Mouse (Mus musculus) ES-E14 (cell line): ENCODE measurements around the gene Tnnt3. TPM values are rescaled to one million over a fixed set of nuclear protein-coding genes. Genes with fewer than 3 reads are reported as not detected.

Source experiments
- DNase-seq: peaks from one replicate; pipeline ENCODE4 v3.0.0-alpha.2; 2013; ENCODE audit warnings: low read depth, low spot score
- H3K27ac ChIP-seq: 2 replicates; pipeline ENCODE4 v1.5.1; 2012; ENCODE audit warnings: low read depth, mild to moderate bottlenecking, low read length, moderate library complexity, mixed read lengths; ENCODE audit not compliant: poor library complexity, insufficient read depth, severe bottlenecking
- H3K36me3 ChIP-seq: 2 replicates; pipeline ENCODE4 v1.6.1; 2012; ENCODE audit warnings: mild to moderate bottlenecking, low read length, moderate library complexity, mixed read lengths; ENCODE audit not compliant: control insufficient read depth, poor library complexity, insufficient read depth, severe bottlenecking
- H3K4me1 ChIP-seq, 2 experiments: fragments of 150-350 bp in 1 of 2; sonication (generic) in 1 of 2; 2 replicates each; pipeline ENCODE4 v1.6.1; 2012; ENCODE audit warnings: low read length in 2 of 2, mild to moderate bottlenecking in 1 of 2, mixed read lengths in 1 of 2; ENCODE audit not compliant: control insufficient read depth in 2 of 2, insufficient read depth in 2 of 2, poor library complexity in 1 of 2
- H3K4me3 ChIP-seq, 2 experiments: fragments of 150-350 bp in 1 of 2; sonication (generic) in 1 of 2; 2 replicates each; pipeline ENCODE4 v1.5.1; 2012; ENCODE audit warnings: low read length in 2 of 2, low read depth in 1 of 2, mild to moderate bottlenecking in 1 of 2, mixed read lengths in 1 of 2; ENCODE audit not compliant: insufficient read depth in 1 of 2, poor library complexity in 1 of 2, severe bottlenecking in 1 of 2
- H3K9ac ChIP-seq: 2 replicates; pipeline ENCODE4 v1.6.1; 2012; ENCODE audit warnings: low read depth, mild to moderate bottlenecking, low read length, mixed read lengths; ENCODE audit not compliant: poor library complexity, insufficient read depth, severe bottlenecking
- H3K9me3 ChIP-seq: fragments of 150-350 bp; sonication (generic); 2 replicates; pipeline ENCODE4 v1.6.1; 2012; ENCODE audit warnings: low read depth, mild to moderate bottlenecking, low read length; ENCODE audit not compliant: control insufficient read depth, insufficient read depth
- CHD2 ChIP-seq: IDR thresholded peaks from 2 replicates; pipeline ENCODE4 v1.6.1; 2014; ENCODE audit warnings: mild to moderate bottlenecking, low read depth, low read length, inconsistent platforms
- HCFC1 ChIP-seq: IDR thresholded peaks from 2 replicates; pipeline ENCODE4 v1.6.1; 2012; ENCODE audit warnings: low read length, inconsistent platforms, borderline replicate concordance; ENCODE audit not compliant: insufficient read depth
- MAFK ChIP-seq: IDR thresholded peaks from 2 replicates; pipeline ENCODE4 v1.6.1; 2014; ENCODE audit warnings: mild to moderate bottlenecking, low read depth, low read length, inconsistent platforms; ENCODE audit not compliant: insufficient read depth
- ZC3H11A ChIP-seq: IDR thresholded peaks from 2 replicates; pipeline ENCODE4 v1.6.1; 2012; ENCODE audit warnings: low read depth, mild to moderate bottlenecking, inconsistent platforms, low read length, borderline replicate concordance
- ZNF384 ChIP-seq: IDR thresholded peaks from 2 replicates; pipeline ENCODE4 v1.6.1; 2012; ENCODE audit warnings: low read depth, low read length, inconsistent platforms
- in situ Hi-C, 2 experiments: fragments of 600-800 bp; cut with MboI; formaldehyde crosslinking; loops; one replicate each; pipeline ENCODE4 v1.15.1; 2025; ENCODE audit warnings: low sequenced_read_pairs in 2 of 2, inconsistent platforms in 1 of 2; ENCODE audit not compliant: unreplicated experiment in 2 of 2
- total RNA-seq: library from RNA; depleted of rRNA; stranded (reverse); fragments of 300-350 nt; gene quantifications from 2 replicates; pipeline ENCODE4 v1.2.3, GENCODE M21; 2012

The Tnnt3 gene
- total RNA-seq, 1 experiment: 6.4 TPM

DNA sequence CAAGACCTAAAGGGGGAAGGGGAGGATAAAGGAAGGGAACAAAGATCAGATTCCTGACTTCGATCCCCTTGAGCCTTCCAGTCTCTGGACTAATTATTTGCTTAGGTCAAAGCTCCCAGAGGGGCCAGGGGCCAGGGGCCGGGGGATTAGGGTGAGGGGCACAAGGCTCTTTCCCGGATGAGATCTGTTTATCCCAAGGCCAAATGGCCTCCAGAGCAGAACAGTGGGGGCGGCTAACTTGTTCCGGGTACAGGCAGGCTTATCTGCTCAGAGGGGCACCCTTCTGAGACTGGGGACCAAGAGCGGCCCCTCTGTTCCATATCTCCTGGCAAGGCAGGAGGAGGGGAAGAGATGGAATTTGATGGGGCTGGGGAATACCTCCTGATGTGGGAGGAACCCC lies 59.1 kb downstream of the Tnnt3 start:
- H3K4me3 ChIP-seq: no peak overlapping the region

GRCm38 (mm10) chr7:142558511-142559146 lies 60.0 kb downstream of the Tnnt3 start:
- Histone ChIP-seq H3K9me3 (no peaks in the 10 kb centered on the region), H3K9ac (no peak overlapping the region), H3K4me3 (no peak overlapping the region), H3K27ac (no peak overlapping the region), H3K36me3 (no peaks in the 10 kb centered on the region), H3K4me1 (no peaks in the 10 kb centered on the region)
- no peak for DNase-seq
- TF ChIP-seq ZNF384 (no peak), HCFC1 (no peak), ZC3H11A (no peak), MAFK (no peak), CHD2 (no peak)
- in situ Hi-C loops: no loop called here

More for the DNA sequence above, 59.1 kb downstream of the Tnnt3 start:
- in situ Hi-C loops: no loop called here
- H3K36me3 ChIP-seq: no peaks in the 10 kb centered on the region
- H3K4me1 ChIP-seq: peaks cover 2 to 5% of the 10 kb centered on the region in 2 experiments; a peak in 2 of 4 replicates
- no peak for DNase-seq
- H3K9ac ChIP-seq: no peak overlapping the region
- H3K9me3 ChIP-seq: no peaks in the 10 kb centered on the region
- TF ChIP-seq ZNF384 (no peak), ZC3H11A (no peak), CHD2 (no peak), HCFC1 (no peak), MAFK (no peak)
- H3K27ac ChIP-seq: no peak overlapping the region

DNA sequence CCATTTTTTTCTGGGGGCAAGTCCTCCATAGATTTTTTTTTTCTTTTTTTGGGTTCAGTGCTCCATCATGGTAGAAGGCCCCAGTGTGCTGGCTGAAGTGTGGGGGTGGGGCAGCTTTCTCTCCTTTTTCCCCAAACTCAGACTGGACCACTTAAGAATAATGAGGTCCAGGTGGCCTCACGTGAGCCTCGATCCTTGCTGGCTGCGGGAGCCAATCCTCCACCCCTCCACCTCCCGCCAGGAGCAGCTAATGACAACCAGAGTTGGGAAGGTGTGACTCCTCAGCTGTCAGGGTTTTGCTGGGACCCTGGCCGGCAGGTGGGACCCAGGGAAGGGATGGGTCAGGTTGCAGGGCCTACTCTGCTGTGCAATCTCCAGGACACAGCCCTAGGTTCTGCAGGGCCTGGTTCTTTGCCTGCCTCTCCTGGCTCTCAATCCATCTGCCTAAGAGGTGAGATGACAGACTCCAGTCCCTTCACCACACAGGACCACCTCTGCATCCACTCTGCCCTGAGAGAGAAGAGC lies 61.1 kb downstream of the Tnnt3 start:
- H3K4me1 ChIP-seq: peaks cover 0 to under 1% of the 10 kb centered on the region in 2 experiments; a peak in 1 of 4 replicates
- in situ Hi-C loops: no loop called here

GRCm38 (mm10) chr7:142560942-142561855 lies 62.6 kb downstream of the Tnnt3 start:
- H3K9ac ChIP-seq: no peak overlapping the region
- no peak for DNase-seq
- TF ChIP-seq ZC3H11A (no peak), CHD2 (no peak), MAFK (no peak), ZNF384 (no peak), HCFC1 (no peak)
- no peak overlapping the region for H3K27ac ChIP-seq
- in situ Hi-C loops: no loop called here
- no peak overlapping the region for H3K4me3 ChIP-seq
- no peaks in the 10 kb centered on the region for H3K9me3 ChIP-seq
- peaks cover 0 to 7% of the 10 kb centered on the region in 2 experiments; a peak in 1 of 4 replicates for H3K4me1 ChIP-seq
- no peaks in the 10 kb centered on the region for H3K36me3 ChIP-seq

More for the DNA sequence above, 61.1 kb downstream of the Tnnt3 start:
- H3K36me3 ChIP-seq: no peaks in the 10 kb centered on the region
- H3K27ac ChIP-seq: no peak overlapping the region
- no peak for DNase-seq
- no peaks in the 10 kb centered on the region for H3K9me3 ChIP-seq
- TF ChIP-seq ZC3H11A (no peak), HCFC1 (no peak), ZNF384 (no peak), MAFK (no peak), CHD2 (no peak)
- no peak overlapping the region for H3K9ac ChIP-seq
- H3K4me3 ChIP-seq: no peak overlapping the region
